ENCODE assay signal across 8 mouse cellular contexts in the genomic region with DNA sequence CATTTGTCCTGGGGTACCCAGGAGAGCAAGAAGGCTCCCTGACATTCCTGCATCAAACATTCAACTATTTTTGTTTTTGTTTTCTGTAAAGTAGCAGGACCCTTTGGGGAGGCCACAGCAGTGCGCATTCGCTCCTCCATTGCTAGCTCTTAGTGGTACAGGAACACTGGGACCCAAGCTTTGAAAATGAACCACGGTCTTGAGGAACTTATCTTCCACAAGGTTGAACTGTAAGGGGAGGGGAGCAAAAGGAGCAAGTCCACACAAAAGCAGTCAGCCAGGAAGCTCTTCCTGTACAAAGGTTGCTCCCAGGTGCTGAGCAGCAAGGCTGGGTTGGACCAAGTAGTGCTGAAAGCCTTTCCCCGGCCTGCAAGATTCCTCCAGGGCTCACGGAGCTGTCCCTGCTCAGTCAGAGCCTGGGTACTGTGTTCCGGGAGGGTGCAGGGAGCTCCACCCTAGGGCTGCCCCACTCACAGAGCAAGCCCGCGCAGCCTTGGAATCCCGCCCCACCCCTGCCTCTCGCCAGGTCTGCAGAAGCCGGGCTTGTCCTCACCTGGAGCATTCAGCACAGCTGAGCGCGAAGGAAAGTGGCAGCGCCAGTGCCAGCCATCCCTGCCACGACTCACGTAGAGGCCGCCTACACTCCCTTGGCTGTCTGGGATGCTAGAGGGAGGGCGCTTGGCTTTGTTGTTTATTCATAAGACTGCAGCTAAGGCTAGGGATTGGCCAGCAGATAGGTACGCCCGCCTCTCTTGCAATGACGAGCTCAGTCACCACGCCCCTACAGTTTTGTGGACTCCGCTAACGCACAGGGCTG. TPM values are rescaled to one million over a fixed set of nuclear protein-coding genes. Genes with fewer than 3 reads are reported as not detected.
A peak's percentile ranks its signal among the peaks of the same experiment; 100 is the strongest.
DNase-seq lines count a peak whose midpoint lies in the region; ATAC-seq and TF ChIP-seq lines count a peak whose summit lies in the region.

A gene (minus strand): TSS at position 669 of the 817 bp plus-strand sequence.

- no peaks in the 10 kb centered on the region for H3K27me3 ChIP-seq in heart, embryonic 11.5 days (ENCODE audit: control insufficient read depth, insufficient read depth, low read length)
- H3K27me3 ChIP-seq in kidney, embryonic 14.5 days (ENCODE audit: control insufficient read depth, insufficient read depth, low read length): no peaks in the 10 kb centered on the region
- no peaks in the 10 kb centered on the region for H3K27me3 ChIP-seq in limb, embryonic 11.5 days (ENCODE audit: control insufficient read depth, insufficient read depth, low read length)
- peaks cover 16% of the 10 kb centered on the region for H3K27me3 ChIP-seq in midbrain, embryonic 12.5 days
- H3K27me3 ChIP-seq in stomach, embryonic 16.5 days (ENCODE audit: control insufficient read depth, insufficient read depth, low read length): no peaks in the 10 kb centered on the region; the same call in 1 of the 2 replicates

- peak within 1 kb of the TSS; percentile 62 for H3K4me2 ChIP-seq in heart, embryonic 11.5 days
- H3K4me2 ChIP-seq in kidney, embryonic 14.5 days (replicated peaks; ENCODE audit: low read depth, low read length): peak within 1 kb of the TSS; percentile 79
- H3K4me2 ChIP-seq in limb, embryonic 11.5 days (ENCODE audit: low read depth, severe bottlenecking): peak within 1 kb of the TSS; percentile 78
- H3K4me2 ChIP-seq in midbrain, embryonic 12.5 days (replicated peaks): peak within 1 kb of the TSS; percentile 63
- peak within 1 kb of the TSS; percentile 49 for H3K4me2 ChIP-seq in stomach, embryonic 16.5 days (ENCODE audit: low read depth, low read length)

- ATAC-seq in heart, embryonic 11.5 days (replicated peaks; ENCODE audit: insufficient number of reproducible peaks, low FRiP score, low TSS enrichment): peak; percentile 93
- ATAC-seq in kidney, embryonic 14.5 days (ENCODE audit: low FRiP score, low TSS enrichment): peak; percentile 100
- ATAC-seq in limb, embryonic 11.5 days (ENCODE audit: insufficient number of reproducible peaks, low FRiP score, low TSS enrichment, low read depth): peak; percentile 99
- peak; percentile 99 for ATAC-seq in midbrain, embryonic 12.5 days (ENCODE audit: low FRiP score, low read depth)
- ATAC-seq in stomach, embryonic 16.5 days (ENCODE audit: insufficient read depth, low FRiP score): peak; percentile 96
- ATAC-seq in activated CD4-positive, CD25-positive, alpha-beta regulatory T cell, adult 4 months: no peak

- H3K36me3 ChIP-seq in heart, embryonic 11.5 days (ENCODE audit: control insufficient read depth, insufficient read depth, low read length): no peaks in the 10 kb centered on the region
- no peaks in the 10 kb centered on the region for H3K36me3 ChIP-seq in kidney, embryonic 14.5 days (ENCODE audit: control insufficient read depth, insufficient read depth, low read length)
- H3K36me3 ChIP-seq in limb, embryonic 11.5 days (ENCODE audit: control insufficient read depth, insufficient read depth, low read length): no peaks in the 10 kb centered on the region
- no peaks in the 10 kb centered on the region for H3K36me3 ChIP-seq in midbrain, embryonic 12.5 days
- H3K36me3 ChIP-seq in stomach, embryonic 16.5 days (ENCODE audit: control insufficient read depth, insufficient read depth, low read length): no peaks in the 10 kb centered on the region

- H3K4me1 ChIP-seq in embryonic fibroblast, embryonic 13.5 days (ENCODE audit: control insufficient read depth, insufficient read depth, low read length): no peaks in the 10 kb centered on the region
- 0 out of 2 replicates have a peak, but pooled peaks cover 2% of the 10 kb centered on the region for H3K4me1 ChIP-seq in heart, embryonic 11.5 days (ENCODE audit: control insufficient read depth, insufficient read depth, low read length)
- no peaks in the 10 kb centered on the region for H3K4me1 ChIP-seq in kidney, embryonic 14.5 days (ENCODE audit: control insufficient read depth, insufficient read depth, low read length)
- no peaks in the 10 kb centered on the region for H3K4me1 ChIP-seq in limb, embryonic 11.5 days (ENCODE audit: control insufficient read depth, insufficient read depth, low read length)
- 0 out of 2 replicates have a peak, but pooled peaks cover 4% of the 10 kb centered on the region for H3K4me1 ChIP-seq in midbrain, embryonic 12.5 days
- peaks cover 5% of the 10 kb centered on the region; the same call in 1 of the 2 replicates for H3K4me1 ChIP-seq in stomach, embryonic 16.5 days (ENCODE audit: control insufficient read depth, insufficient read depth, low read length)

- no peaks in the 10 kb centered on the region for H3K9me3 ChIP-seq in heart, embryonic 11.5 days (replicated peaks; ENCODE audit: control insufficient read depth, low read length)
- H3K9me3 ChIP-seq in kidney, embryonic 14.5 days (ENCODE audit: control insufficient read depth, low read length): no peaks in the 10 kb centered on the region
- H3K9me3 ChIP-seq in limb, embryonic 11.5 days (ENCODE audit: control insufficient read depth, low read length): no peaks in the 10 kb centered on the region
- no peaks in the 10 kb centered on the region for H3K9me3 ChIP-seq in midbrain, embryonic 12.5 days
- H3K9me3 ChIP-seq in stomach, embryonic 16.5 days (replicated peaks; ENCODE audit: control insufficient read depth, low read length): no peaks in the 10 kb centered on the region

- no peak for TF ChIP-seq POLR2A in embryonic fibroblast, embryonic 13.5 days (IDR thresholded peaks at IDR 0.05; ENCODE audit: low read depth, low read length)

- H3K4me3 ChIP-seq in embryonic fibroblast, embryonic 13.5 days (ENCODE audit: insufficient read depth, low read length): peak within 1 kb of the TSS; percentile 35
- H3K4me3 ChIP-seq in heart, embryonic 11.5 days (ENCODE audit: low read depth, low read length): peak within 1 kb of the TSS; percentile 53
- peak within 1 kb of the TSS; percentile 57 for H3K4me3 ChIP-seq in kidney, embryonic 14.5 days (ENCODE audit: low read length)
- peak within 1 kb of the TSS; percentile 54 for H3K4me3 ChIP-seq in limb, embryonic 11.5 days (ENCODE audit: low read depth, low read length)
- peak within 1 kb of the TSS; percentile 60 for H3K4me3 ChIP-seq in midbrain, embryonic 12.5 days
- peak within 1 kb of the TSS; percentile 60 for H3K4me3 ChIP-seq in stomach, embryonic 16.5 days (replicated peaks; ENCODE audit: low read length)

- H3K9ac ChIP-seq in heart, embryonic 11.5 days (ENCODE audit: low read depth, low read length): peak within 1 kb of the TSS; percentile 53
- peak within 1 kb of the TSS; percentile 45 for H3K9ac ChIP-seq in kidney, embryonic 14.5 days (ENCODE audit: low read depth, low read length)
- H3K9ac ChIP-seq in limb, embryonic 11.5 days (ENCODE audit: low read length): peak within 1 kb of the TSS; percentile 56
- H3K9ac ChIP-seq in midbrain, embryonic 12.5 days (replicated peaks): peak within 1 kb of the TSS; percentile 76
- H3K9ac ChIP-seq in stomach, embryonic 16.5 days (ENCODE audit: low read length): peak within 1 kb of the TSS; percentile 62

- peak; percentile 78 for DNase-seq in brain, embryonic 18.5 days (ENCODE audit: low read depth, low spot score)
- peak; percentile 84 for DNase-seq in limb, embryonic 11.5 days (ENCODE audit: low spot score)

- no peak for TF ChIP-seq CTCF in embryonic fibroblast, embryonic 13.5 days (IDR thresholded peaks at IDR 0.05; ENCODE audit: borderline replicate concordance, insufficient read depth, low read length)

- WGBS in heart, embryonic 11.5 days (ENCODE audit: insufficient replicate concordance): 2% methylated on average over 24 of the region's 24 CpGs
- WGBS in kidney, embryonic 14.5 days: under 1% methylated on average over 24 of the region's 24 CpGs
- 1% methylated on average over 24 of the region's 24 CpGs for WGBS in limb, embryonic 11.5 days
- WGBS in midbrain, embryonic 12.5 days: under 1% methylated on average over 24 of the region's 24 CpGs
- 2% methylated on average over 24 of the region's 24 CpGs for WGBS in stomach, embryonic 16.5 days

- no peak within 1 kb of the TSS for H3K27ac ChIP-seq in embryonic fibroblast, embryonic 13.5 days (ENCODE audit: insufficient read depth, low read length)
- H3K27ac ChIP-seq in heart, embryonic 11.5 days (ENCODE audit: low read depth, low read length): peak within 1 kb of the TSS; percentile 66
- no peak within 1 kb of the TSS; the same call in 1 of the 2 replicates for H3K27ac ChIP-seq in kidney, embryonic 14.5 days (ENCODE audit: low read depth, low read length)
- no peak within 1 kb of the TSS for H3K27ac ChIP-seq in limb, embryonic 11.5 days (replicated peaks; ENCODE audit: low read depth, low read length)
- H3K27ac ChIP-seq in midbrain, embryonic 12.5 days (replicated peaks): peak within 1 kb of the TSS; percentile 76
- peak within 1 kb of the TSS; percentile 79 for H3K27ac ChIP-seq in stomach, embryonic 16.5 days (ENCODE audit: low read length)

RNA-seq across cellular contexts. Expression of the gene that starts here (rescaled TPM):
- polyA plus RNA-seq in embryonic fibroblast, embryonic 13.5 days (2011; ENCODE audit: insufficient read length, low read depth, missing spikeins): 1.5 and 3.8 TPM in 2 replicates
- polyA plus RNA-seq in heart, embryonic 11.5 days (2014; fragmentation: Nextera tagmentation; extraction: Ambion mirVana): 96.7 and 120 TPM in 2 replicates
- polyA plus RNA-seq in kidney, embryonic 14.5 days (2014; fragmentation: Nextera tagmentation; extraction: Ambion mirVana): 3.5 and 5.2 TPM in 2 replicates
- 9.5 and 10.0 TPM in 2 replicates for polyA plus RNA-seq in limb, embryonic 11.5 days (2014; fragmentation: Nextera tagmentation; extraction: Ambion mirVana)
- 53.1 and 53.9 TPM in 2 replicates for polyA plus RNA-seq in midbrain, embryonic 12.5 days (2016; fragmentation: Nextera tagmentation; extraction: Ambion mirVana)
- 13.1 and 14.9 TPM in 2 replicates for polyA plus RNA-seq in stomach, embryonic 16.5 days (2015; fragmentation: Nextera tagmentation; extraction: Ambion mirVana)
- not detected for polyA plus RNA-seq in activated CD4-positive, CD25-positive, alpha-beta regulatory T cell, adult 4 months (2017; shearing (Covaris generic))

Comparison
In these comparisons a context has a peak if more than half of its experiments do, and no peak if none do; other contexts are left out.
1. H3K27ac ChIP-seq: peak in heart, embryonic 11.5 days (single experiment), midbrain, embryonic 12.5 days (single experiment) and stomach, embryonic 16.5 days (single experiment); none in embryonic fibroblast, embryonic 13.5 days (single experiment), kidney, embryonic 14.5 days (single experiment) and limb, embryonic 11.5 days (single experiment).
2. Peak in every context shown above with its lines, with median percentiles within 50 percentile points of each other: H3K4me3 ChIP-seq, H3K4me2 ChIP-seq and H3K9ac ChIP-seq.